Mouse (Mus musculus) stomach, postnatal 0 days (tissue): ENCODE results near the gene Pgam5. TPM values are rescaled to one million over a fixed set of nuclear protein-coding genes. Genes with fewer than 3 reads are reported as not detected.

Experiments
- ATAC-seq: fragments of 200-750 bp; cut with Nextera tagmentation; 2 replicates; pipeline ENCODE4 v1.8.0; 2017; ENCODE audit not compliant: low FRiP score, low TSS enrichment
- DNase-seq: peaks from one replicate; pipeline ENCODE4 v3.0.0-alpha.2; 2016; ENCODE audit warnings: low spot score
- H3K27ac ChIP-seq: fragments of 300-500 bp; sonication (generic); replicated peaks from 2 replicates; pipeline ENCODE4 v1.5.1; 2014; ENCODE audit warnings: mild to moderate bottlenecking, control low read depth
- H3K27me3 ChIP-seq: fragments of 300-500 bp; sonication (generic); 2 replicates; pipeline ENCODE4 v1.6.1; 2014; ENCODE audit warnings: low read length; ENCODE audit not compliant: control insufficient read depth, insufficient read depth
- H3K36me3 ChIP-seq: fragments of 300-500 bp; sonication (generic); 2 replicates; pipeline ENCODE4 v1.6.1; 2014; ENCODE audit warnings: low read length, mixed read lengths; ENCODE audit not compliant: control insufficient read depth, insufficient read depth
- H3K4me1 ChIP-seq: fragments of 300-500 bp; sonication (generic); replicated peaks from 2 replicates; pipeline ENCODE4 v1.6.1; 2014; ENCODE audit warnings: antibody characterized with exemption; ENCODE audit not compliant: control insufficient read depth, insufficient read depth
- H3K4me2 ChIP-seq: fragments of 300-500 bp; sonication (generic); replicated peaks from 2 replicates; pipeline ENCODE4 v1.6.1; 2014; ENCODE audit warnings: low read depth, mild to moderate bottlenecking, control low read depth, moderate library complexity
- H3K4me3 ChIP-seq: fragments of 300-500 bp; sonication (generic); 2 replicates; pipeline ENCODE4 v1.5.1; 2014; ENCODE audit warnings: low read depth, low read length, control low read depth
- H3K9ac ChIP-seq: fragments of 300-500 bp; sonication (generic); 2 replicates; pipeline ENCODE4 v1.6.1; 2014; ENCODE audit warnings: mild to moderate bottlenecking, low read length, control low read depth, mixed read lengths
- H3K9me3 ChIP-seq: fragments of 300-500 bp; sonication (generic); 2 replicates; pipeline ENCODE4 v1.6.1; 2016; ENCODE audit warnings: low read length; ENCODE audit not compliant: control insufficient read depth
- CTCF ChIP-seq: IDR thresholded peaks from 2 replicates; pipeline ENCODE4 v1.5.1; 2016; ENCODE audit warnings: antibody characterized with exemption, low read depth, mild to moderate bottlenecking, moderate library complexity
- EP300 ChIP-seq: optimal IDR thresholded peaks from 2 replicates; pipeline ENCODE3; 2016; ENCODE audit warnings: antibody characterized with exemption
- WGBS: fragments of 180-500 bp; shearing (Covaris S2); extraction: QIAGEN DNeasy Blood & Tissue Kit; methylation state at CpG from one replicate; pipeline ENCODE4 v1.1.7; 2014; 5-methylcytosine and 5-hydroxymethylcytosine counted together
- polyA plus RNA-seq: library from polyadenylated mRNA; unstranded; fragments of >200 nt; fragmentation: Nextera tagmentation; extraction: Ambion mirVana; gene quantifications from 2 replicates; pipeline ENCODE4 v1.2.1, GENCODE M21; 2015

Pgam5 gene
- 31.4 and 31.8 TPM in 2 replicates for polyA plus RNA-seq

DNA sequence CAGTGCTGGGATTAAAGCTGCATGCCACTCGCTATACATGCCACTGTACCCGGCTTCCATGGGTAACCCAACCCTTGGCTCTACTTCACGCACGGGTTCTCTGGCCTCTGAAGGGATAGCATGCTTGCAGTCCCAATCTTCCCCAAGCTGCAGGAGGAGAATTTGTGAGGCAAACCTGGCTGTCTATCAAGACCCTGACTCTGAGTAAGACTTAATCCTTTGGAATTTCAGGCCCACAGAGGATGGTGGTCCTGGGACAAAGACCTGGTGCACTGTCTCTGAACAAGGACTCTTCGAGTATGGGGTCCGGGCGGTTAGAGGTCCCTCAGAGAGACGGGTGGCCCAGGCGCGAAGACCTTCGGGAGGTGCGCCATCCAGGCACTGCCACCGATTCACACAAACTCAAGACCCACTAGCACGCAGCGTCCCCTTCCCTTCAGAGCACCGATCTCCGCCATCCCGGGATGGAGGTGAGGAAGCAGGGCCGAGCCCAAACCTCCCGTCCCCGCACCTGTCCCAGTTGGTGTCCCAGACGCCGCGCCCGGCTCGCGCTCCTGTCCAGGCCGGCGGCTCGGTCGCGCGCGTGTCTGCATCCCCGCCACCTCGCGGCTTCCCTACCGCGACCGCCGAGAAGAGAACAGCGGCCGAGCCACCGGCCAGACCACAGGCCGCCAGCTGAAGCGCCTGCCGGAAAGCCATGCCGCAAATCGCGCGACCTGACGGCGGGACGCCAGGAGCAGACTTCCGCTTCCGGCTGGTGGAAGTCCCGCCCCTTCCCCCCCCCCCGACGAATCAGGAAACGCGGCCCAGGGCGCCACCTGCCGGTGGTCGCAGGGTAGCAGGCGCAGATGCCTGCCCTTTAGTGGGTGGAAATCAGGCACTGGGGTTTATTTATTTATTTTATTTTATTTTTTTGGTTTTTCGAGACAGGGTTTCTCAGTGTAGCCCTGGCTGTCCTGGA is at the start of gene Pgam5:
Gene Pgam5 (minus strand): TSS at position 773 of the 961 bp plus-strand sequence.
- Histone ChIP-seq H3K27ac (peak within 1 kb of the TSS; percentile 78), H3K36me3 (peaks cover 16% of the 10 kb centered on the region), H3K4me1 (peaks cover 3% of the 10 kb centered on the region; the same call in 1 of the 2 replicates), H3K4me2 (peak within 1 kb of the TSS; percentile 89), H3K9me3 (no peaks in the 10 kb centered on the region), H3K27me3 (no peaks in the 10 kb centered on the region), H3K9ac (peak within 1 kb of the TSS; percentile 89), H3K4me3 (peak within 1 kb of the TSS; percentile 83)
- peak; percentile 96 for DNase-seq
- WGBS: under 1% methylated on average over 51 of the region's 66 CpGs
- ATAC-seq: peak; percentile 95
- TF ChIP-seq CTCF (peak; percentile 87), EP300 (no peak)

GRCm38 (mm10) chr5:110313127-110313526 is 43.4 kb upstream of the Pgam5 start:
- TF ChIP-seq EP300 (no peak), CTCF (no peak)
- H3K4me2 ChIP-seq: no peak overlapping the region
- 89% methylated on average over 3 of the region's 3 CpGs for WGBS
- no peak overlapping the region for H3K27ac ChIP-seq
- H3K27me3 ChIP-seq: no peaks in the 10 kb centered on the region
- H3K9me3 ChIP-seq: no peaks in the 10 kb centered on the region
- no peak for ATAC-seq
- no peak overlapping the region for H3K9ac ChIP-seq
- no peak for DNase-seq
- H3K4me1 ChIP-seq: no peaks in the 10 kb centered on the region
- H3K4me3 ChIP-seq: no peak overlapping the region
- H3K36me3 ChIP-seq: peaks cover 3% of the 10 kb centered on the region; the same call in 1 of the 2 replicates

DNA sequence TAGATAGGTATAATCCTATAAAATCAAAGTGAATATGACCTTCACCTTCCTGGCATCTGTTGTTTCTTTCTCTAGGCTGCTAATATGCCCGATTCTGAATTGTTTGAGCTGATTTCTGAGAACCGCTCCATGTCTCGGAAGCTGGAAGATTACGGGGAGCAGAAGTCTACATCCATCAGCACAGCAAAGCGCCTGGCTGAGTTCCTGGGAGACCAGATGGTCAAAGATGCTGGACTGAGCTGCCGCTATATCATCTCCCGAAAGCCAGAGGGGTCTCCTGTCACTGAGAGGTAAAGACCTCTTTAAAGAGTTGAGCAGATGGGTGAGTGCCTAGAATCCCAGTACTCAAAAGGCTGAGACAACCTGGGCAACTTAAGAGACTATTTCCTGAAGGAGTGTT is 39.1 kb upstream of the Pgam5 start:
- no peaks in the 10 kb centered on the region for H3K9me3 ChIP-seq
- H3K4me1 ChIP-seq: no peaks in the 10 kb centered on the region
- no peak overlapping the region for H3K4me3 ChIP-seq
- no peak for TF ChIP-seq EP300
- no peak for TF ChIP-seq CTCF
- 93% methylated on average over 7 of the region's 7 CpGs for WGBS
- DNase-seq (no peak), ATAC-seq (no peak)
- no peaks in the 10 kb centered on the region for H3K27me3 ChIP-seq
- no peak overlapping the region for H3K9ac ChIP-seq
- no peak overlapping the region for H3K4me2 ChIP-seq
- peaks cover 3% of the 10 kb centered on the region; the same call in 1 of the 2 replicates for H3K36me3 ChIP-seq
- no peak overlapping the region for H3K27ac ChIP-seq

DNA sequence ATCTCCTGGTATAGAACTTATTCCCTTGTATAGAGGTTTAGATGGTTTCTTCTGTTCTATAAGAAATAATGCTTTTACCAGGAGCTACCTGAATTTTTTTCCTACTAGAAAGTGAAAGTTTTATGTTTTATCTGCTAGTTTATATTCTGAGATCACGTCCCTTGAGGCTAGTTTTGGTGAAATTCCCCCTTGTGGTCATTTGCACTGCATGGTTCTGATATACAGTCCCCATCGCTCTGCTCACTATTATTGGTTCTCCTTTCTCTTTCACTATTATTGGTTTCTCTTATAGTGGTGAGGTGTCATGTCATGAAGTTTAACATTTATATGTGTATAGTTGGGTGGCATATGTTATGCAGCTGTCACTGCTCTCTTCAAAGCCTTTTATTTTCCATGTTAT is 30.9 kb upstream of the Pgam5 start:
- no peak overlapping the region for H3K27ac ChIP-seq
- H3K4me2 ChIP-seq: no peak overlapping the region
- H3K4me1 ChIP-seq: no peaks in the 10 kb centered on the region
- H3K4me3 ChIP-seq: no peak overlapping the region
- ATAC-seq (no peak), DNase-seq (no peak)
- H3K9ac ChIP-seq: no peak overlapping the region
- 91% methylated on average over 2 of the region's 2 CpGs for WGBS
- 0 out of 2 replicates have a peak, but pooled peaks cover 3% of the 10 kb centered on the region for H3K36me3 ChIP-seq
- H3K9me3 ChIP-seq: no peaks in the 10 kb centered on the region
- TF ChIP-seq CTCF (no peak), EP300 (no peak)
- no peaks in the 10 kb centered on the region for H3K27me3 ChIP-seq

DNA sequence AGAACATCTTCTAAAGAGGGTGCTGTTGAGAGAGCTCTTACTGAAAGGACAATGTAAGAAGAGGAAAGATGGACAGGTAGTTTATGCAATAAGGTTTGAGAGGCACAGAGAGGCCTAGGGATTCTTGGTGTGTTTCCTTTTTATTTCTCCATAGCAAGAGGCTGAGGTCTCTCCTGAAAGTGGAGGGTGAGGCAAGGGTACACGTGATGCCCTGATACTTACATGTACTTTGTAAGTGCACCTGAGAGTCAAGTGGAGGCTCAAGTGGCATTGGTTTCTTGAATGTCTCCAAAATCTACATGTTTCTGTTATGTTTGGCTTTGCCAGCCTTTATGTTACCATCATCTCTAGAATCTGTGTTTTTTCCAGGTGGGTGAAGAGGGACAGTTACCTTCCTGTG is 26.9 kb upstream of the Pgam5 start:
- no peak for DNase-seq
- no peaks in the 10 kb centered on the region for H3K9me3 ChIP-seq
- no peak overlapping the region for H3K9ac ChIP-seq
- no peak overlapping the region for H3K4me3 ChIP-seq
- no peaks in the 10 kb centered on the region for H3K27me3 ChIP-seq
- ATAC-seq: no peak
- H3K36me3 ChIP-seq: 0 out of 2 replicates have a peak, but pooled peaks cover 3% of the 10 kb centered on the region
- no peak overlapping the region for H3K27ac ChIP-seq
- H3K4me2 ChIP-seq: no peak overlapping the region
- 92% methylated on average over 1 of the region's 1 CpGs for WGBS
- no peaks in the 10 kb centered on the region for H3K4me1 ChIP-seq
- no peak for TF ChIP-seq CTCF
- no peak for TF ChIP-seq EP300

- H3K4me3 ChIP-seq: no peak overlapping the region
- H3K9me3 ChIP-seq: no peaks in the 10 kb centered on the region
- no peaks in the 10 kb centered on the region; the same call in 1 of the 2 replicates for H3K4me1 ChIP-seq
- H3K4me2 ChIP-seq: no peak overlapping the region
- no peak for TF ChIP-seq EP300
- TF ChIP-seq CTCF: no peak
- no peak overlapping the region for H3K27ac ChIP-seq
- no peak overlapping the region for H3K9ac ChIP-seq
- 90% methylated on average over 1 of the region's 1 CpGs for WGBS
- H3K36me3 ChIP-seq: no peaks in the 10 kb centered on the region
- no peaks in the 10 kb centered on the region for H3K27me3 ChIP-seq
- ATAC-seq (no peak), DNase-seq (no peak)
Measured at GRCm38 (mm10) chr5:110291649-110292048, 21.9 kb upstream of the Pgam5 start.
